Mouse (Mus musculus) kidney, adult 2 months (tissue): ENCODE measurements around the gene Csrnp1.

Experiments
- CTCF ChIP-seq: fragments of 200-500 bp; conservative IDR thresholded peaks from 2 replicates; pipeline ENCODE4 v1.5.1; 2011; ENCODE audit warnings: low read depth, mild to moderate bottlenecking, control low read depth, low read length, moderate library complexity, mixed read lengths; ENCODE audit not compliant: insufficient read depth, insufficient read length
- POLR2A ChIP-seq: fragments of 200-500 bp; IDR thresholded peaks from one replicate; pipeline ENCODE4 v1.6.1; 2011; ENCODE audit warnings: low read depth, low read length, control low read depth

DNA sequence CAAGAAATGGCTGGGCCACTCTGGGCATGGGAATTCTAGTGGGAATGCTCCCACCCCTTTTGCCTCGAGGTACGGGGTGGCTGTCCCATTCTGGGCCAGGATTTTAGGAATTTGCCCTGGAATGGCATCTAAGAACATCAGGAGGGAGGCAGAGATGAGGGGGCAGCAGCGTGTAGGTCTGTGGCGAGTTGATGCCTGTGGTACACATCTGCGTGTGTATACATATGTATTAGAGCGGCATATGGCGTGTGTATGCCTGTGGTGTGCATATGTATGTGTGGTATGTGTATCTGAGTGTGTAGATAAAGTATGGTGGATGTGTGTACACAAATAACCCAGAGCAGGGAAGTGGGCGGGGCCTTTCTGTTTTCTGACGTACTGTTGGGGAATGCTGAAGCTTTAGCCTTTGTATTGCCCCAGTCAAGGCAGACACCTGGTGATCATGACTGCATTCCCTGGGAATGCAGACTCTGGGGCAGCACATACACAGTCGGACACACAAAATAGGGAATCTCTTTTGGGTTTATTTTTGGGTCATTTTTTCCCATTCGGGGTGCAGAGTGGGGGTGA lies 28.9 kb upstream of the Csrnp1 start:
- TF ChIP-seq CTCF: no peak
- no peak for TF ChIP-seq POLR2A
